Mouse (Mus musculus) gastrocnemius, adult 18-20 months (tissue): ENCODE data around the gene Necap2. TPM values are rescaled to one million over a fixed set of nuclear protein-coding genes. Genes with fewer than 3 reads are reported as not detected.

ENCODE experiments used
- DNase-seq: peaks from one replicate; pipeline ENCODE4 v3.0.0; 2021; ENCODE audit warnings: low spot score
- total RNA-seq, 2 experiments: library from RNA; stranded (reverse); gene quantifications; 2 replicates each; pipeline ENCODE4 v1.2.3; 2021

The Necap2 gene
- total RNA-seq, 2 experiments from 2014 or later, result 12.9 to 16.2 TPM

- DNase-seq, result no peak
Observed at GRCm38 (mm10) chr4:141074109-141074508, 4.0 kb downstream of the Necap2 start.

GRCm38 (mm10) chr4:141073661-141074060 is 4.5 kb downstream of the Necap2 start:
- peak; percentile 88 for DNase-seq

- DNase-seq, result no peak
Observed at GRCm38 (mm10) chr4:141072502-141072901, 5.7 kb downstream of the Necap2 start.

GRCm38 (mm10) chr4:141069731-141070130 is 8.4 kb downstream of the Necap2 start:
- DNase-seq, result peak; percentile 73

- DNase-seq, result no peak
Observed at GRCm38 (mm10) chr4:141068655-141069054, 9.5 kb downstream of the Necap2 start.

GRCm38 (mm10) chr4:141067516-141068046 is 10.6 kb downstream of the Necap2 start:
- DNase-seq, result no peak

- DNase-seq, result peak; percentile 49
Observed at GRCm38 (mm10) chr4:141066709-141067515, 11.2 kb downstream of the Necap2 start.

- DNase-seq, result peak; percentile 72
Observed at GRCm38 (mm10) chr4:141065123-141065522, 13.0 kb downstream of the Necap2 start.

- no peak for DNase-seq
Observed at GRCm38 (mm10) chr4:141064104-141064659, 14.0 kb downstream of the Necap2 start.

GRCm38 (mm10) chr4:141060426-141061301 is 17.5 kb downstream of the Necap2 start, which contains the start of gene Crocc:
Crocc (minus strand) TSS chr4:141060550.
- DNase-seq, result peak; percentile 99

- no peak for DNase-seq
Observed at GRCm38 (mm10) chr4:141059616-141060425, 18.3 kb downstream of the Necap2 start.

- DNase-seq, result no peak
Observed at GRCm38 (mm10) chr4:141058835-141059234, 19.3 kb downstream of the Necap2 start.

GRCm38 (mm10) chr4:141056970-141057369 is 21.2 kb downstream of the Necap2 start:
- no peak for DNase-seq

GRCm38 (mm10) chr4:141053568-141054161 is 24.5 kb downstream of the Necap2 start:
- no peak for DNase-seq

- DNase-seq, result no peak
Observed at GRCm38 (mm10) chr4:141053138-141053537, 25.0 kb downstream of the Necap2 start.

- DNase-seq, result no peak
Observed at GRCm38 (mm10) chr4:141052442-141052841, 25.7 kb downstream of the Necap2 start.

- no peak for DNase-seq
Observed at GRCm38 (mm10) chr4:141049476-141049835, 28.7 kb downstream of the Necap2 start.

- DNase-seq, result no peak
Observed at GRCm38 (mm10) chr4:141048810-141049475, 29.2 kb downstream of the Necap2 start.

- DNase-seq, result peak; percentile 36
Observed at GRCm38 (mm10) chr4:141044816-141045215, 33.3 kb downstream of the Necap2 start.

GRCm38 (mm10) chr4:141041117-141041516 is 37.0 kb downstream of the Necap2 start:
- DNase-seq, result no peak
